Mouse (Mus musculus) E14TG2a.4 (cell line): ENCODE measurements around the gene Pex5.

Experiments used
- CTCF ChIP-seq: conservative IDR thresholded peaks from 2 replicates; pipeline ENCODE4 v1.5.1; 2014; ENCODE audit warnings: low read length
- NANOG ChIP-seq: IDR thresholded peaks from 2 replicates; pipeline ENCODE4 v1.6.1; 2014; ENCODE audit warnings: borderline replicate concordance, low read length, mixed read lengths

GRCm38 (mm10) chr6:124430784-124431495 is 16.1 kb upstream of the Pex5 start:
- TF ChIP-seq CTCF (no peak), NANOG (no peak)
